ENCODE assay signal across 11 mouse cellular contexts in the genomic region with DNA sequence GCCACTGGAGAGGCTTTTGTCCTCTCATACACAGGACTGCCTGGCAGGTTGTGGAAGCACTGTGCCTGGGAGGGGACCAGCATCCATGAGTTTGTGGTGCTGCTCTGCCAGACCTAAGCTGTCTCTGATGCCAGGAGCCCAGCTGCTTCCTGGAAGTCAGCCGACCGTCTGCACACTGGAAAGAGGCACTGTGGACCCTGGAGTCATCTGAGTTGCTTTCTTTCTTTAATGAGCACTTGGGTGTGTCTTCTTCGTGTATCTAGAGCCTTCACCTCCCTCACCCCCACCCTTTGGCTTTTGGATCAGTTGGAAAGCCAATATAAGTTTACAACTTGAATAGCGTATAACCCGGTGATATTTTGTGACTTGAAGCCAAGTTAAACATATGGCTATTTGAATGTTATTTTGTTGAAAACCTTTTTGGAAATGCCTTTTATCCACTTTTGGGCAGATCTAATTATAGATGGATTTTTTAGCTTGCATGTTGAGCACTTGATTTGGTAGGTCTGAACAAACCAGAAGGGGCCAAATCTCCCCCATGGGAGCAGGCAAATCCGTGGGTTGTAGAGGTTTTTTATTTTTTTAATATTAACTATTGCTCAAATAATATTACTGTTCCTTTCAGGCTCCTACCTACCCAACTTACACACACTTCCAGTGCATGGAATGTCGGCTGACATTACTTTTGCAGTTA.
A peak's percentile ranks its signal among the peaks of the same experiment; 100 is the strongest.
DNase-seq lines count a peak whose midpoint lies in the region; ATAC-seq and TF ChIP-seq lines count a peak whose summit lies in the region.
"Had no signal": no experiment of that assay in that cellular context is flagged by ENCODE, and none has a peak within 500 bp of the region (broad histone marks: within the 10 kb centered on the region; RNA-seq: fewer than 3 reads in every experiment).

No protein-coding gene starts in this region.

- H3K36me3 ChIP-seq in forebrain, embryonic 15.5 days = no peaks in the 10 kb centered on the region
- no peaks in the 10 kb centered on the region for H3K36me3 ChIP-seq in forebrain, embryonic 10.5 days (replicated peaks)
- no peaks in the 10 kb centered on the region for H3K36me3 ChIP-seq in intestine, embryonic 14.5 days (ENCODE audit: control insufficient read depth, insufficient read depth, low read length)
- no peaks in the 10 kb centered on the region for H3K36me3 ChIP-seq in intestine, postnatal 0 days (ENCODE audit: control insufficient read depth, insufficient read depth)
- H3K36me3 ChIP-seq: heart, embryonic 15.5 days had no signal

- 0 out of 2 replicates have a peak overlapping the region, but pooled peaks have one; percentile 1 for H3K27ac ChIP-seq in forebrain, embryonic 15.5 days (replicated peaks)
- no peak overlapping the region for H3K27ac ChIP-seq in forebrain, embryonic 10.5 days
- no peak overlapping the region for H3K27ac ChIP-seq in intestine, embryonic 14.5 days (ENCODE audit: low read depth)
- no peak overlapping the region for H3K27ac ChIP-seq in intestine, postnatal 0 days (ENCODE audit: low read depth, low read length)
- H3K27ac ChIP-seq: heart, embryonic 15.5 days had no signal

- WGBS in forebrain, embryonic 15.5 days = 62% methylated on average over 7 of the region's 7 CpGs
- 81% methylated on average over 7 of the region's 7 CpGs for WGBS in forebrain, embryonic 10.5 days
- 63% methylated on average over 7 of the region's 7 CpGs for WGBS in intestine, embryonic 14.5 days
- WGBS in intestine, postnatal 0 days = 33% methylated on average over 7 of the region's 7 CpGs

- no peaks in the 10 kb centered on the region for H3K9me3 ChIP-seq in forebrain, embryonic 15.5 days
- peaks cover 4% of the 10 kb centered on the region; the same call in 1 of the 2 replicates for H3K9me3 ChIP-seq in forebrain, embryonic 10.5 days
- H3K9me3 ChIP-seq in intestine, embryonic 14.5 days (ENCODE audit: control insufficient read depth, low read length) = no peaks in the 10 kb centered on the region
- no peaks in the 10 kb centered on the region for H3K9me3 ChIP-seq in intestine, postnatal 0 days (ENCODE audit: control insufficient read depth)
- H3K9me3 ChIP-seq: heart, embryonic 15.5 days had no signal

- H3K4me1 ChIP-seq in forebrain, embryonic 15.5 days = 0 out of 2 replicates have a peak, but pooled peaks cover 9% of the 10 kb centered on the region
- no peaks in the 10 kb centered on the region for H3K4me1 ChIP-seq in forebrain, embryonic 10.5 days
- no peaks in the 10 kb centered on the region for H3K4me1 ChIP-seq in intestine, embryonic 14.5 days (replicated peaks; ENCODE audit: control insufficient read depth, insufficient read depth, low read length)
- no peaks in the 10 kb centered on the region for H3K4me1 ChIP-seq in intestine, postnatal 0 days (replicated peaks; ENCODE audit: control insufficient read depth, insufficient read depth, low read length)
- H3K4me1 ChIP-seq: heart, embryonic 15.5 days had no signal

- TF ChIP-seq CTCF in intestine, postnatal 0 days (IDR thresholded peaks at IDR 0.05; ENCODE audit: low read depth) = no peak

- no peak overlapping the region for H3K4me2 ChIP-seq in forebrain, embryonic 15.5 days (replicated peaks)
- no peak overlapping the region for H3K4me2 ChIP-seq in intestine, embryonic 14.5 days (ENCODE audit: low read length)
- H3K4me2 ChIP-seq in intestine, postnatal 0 days (replicated peaks; ENCODE audit: low read depth) = no peak overlapping the region
- H3K4me2 ChIP-seq: heart, embryonic 15.5 days had no signal

- H3K4me3 ChIP-seq in forebrain, embryonic 15.5 days = no peak overlapping the region
- no peak overlapping the region for H3K4me3 ChIP-seq in forebrain, embryonic 10.5 days
- H3K4me3 ChIP-seq in intestine, embryonic 14.5 days (ENCODE audit: low read depth, low read length) = no peak overlapping the region
- H3K4me3 ChIP-seq in intestine, postnatal 0 days (ENCODE audit: low read depth, low read length) = no peak overlapping the region
- H3K4me3 ChIP-seq: heart, embryonic 15.5 days had no signal

- no peak for DNase-seq in forebrain, embryonic 10.5 days (ENCODE audit: extremely low spot score, low spot score)
- DNase-seq in intestine, embryonic 14.5 days (ENCODE audit: low spot score) = peak; percentile 49
- DNase-seq in urinary bladder, postnatal 4 days (ENCODE audit: low spot score in 2 of 2) = peak; percentile 19 to 55
- DNase-seq in urinary bladder, postnatal 10 days (ENCODE audit: low spot score) = no peak
- no peak for DNase-seq in B cell, adult 2 months
- DNase-seq in Muller cell, postnatal 12 days (ENCODE audit: inconsistent ontology term) = no peak
- DNase-seq: lung, postnatal 36 days; thymus, postnatal 14 days had no signal

- H3K9ac ChIP-seq in forebrain, embryonic 15.5 days (replicated peaks) = no peak overlapping the region
- H3K9ac ChIP-seq in intestine, embryonic 14.5 days (ENCODE audit: low read length) = no peak overlapping the region
- no peak overlapping the region for H3K9ac ChIP-seq in intestine, postnatal 0 days (ENCODE audit: low read depth, low read length)
- H3K9ac ChIP-seq: heart, embryonic 15.5 days had no signal

- no peak for ATAC-seq in forebrain, embryonic 15.5 days (replicated peaks)
- ATAC-seq in intestine, embryonic 14.5 days (replicated peaks; ENCODE audit: low FRiP score, low TSS enrichment, low read depth) = no peak
- ATAC-seq in intestine, postnatal 0 days = no peak

- H3K27me3 ChIP-seq in forebrain, embryonic 15.5 days = no peaks in the 10 kb centered on the region
- H3K27me3 ChIP-seq in forebrain, embryonic 10.5 days (ENCODE audit: poor library complexity, severe bottlenecking) = no peaks in the 10 kb centered on the region
- H3K27me3 ChIP-seq in intestine, embryonic 14.5 days (replicated peaks; ENCODE audit: control insufficient read depth, insufficient read depth, low read length) = no peaks in the 10 kb centered on the region
- H3K27me3 ChIP-seq in intestine, postnatal 0 days (replicated peaks; ENCODE audit: control insufficient read depth, insufficient read depth, low read length) = no peaks in the 10 kb centered on the region
- H3K27me3 ChIP-seq: heart, embryonic 15.5 days had no signal

Comparison
In these comparisons a context has a peak if more than half of its experiments do, and no peak if none do; other contexts are left out.
1. DNase-seq: peak in intestine, embryonic 14.5 days (single experiment) and urinary bladder, postnatal 4 days (2 of 2); none in forebrain, embryonic 10.5 days (single experiment), urinary bladder, postnatal 10 days (single experiment), B cell, adult 2 months (0 of 2) and Muller cell, postnatal 12 days (single experiment).